Mouse (Mus musculus): ENCODE measurements around the gene Naa38. TPM values are rescaled to one million over a fixed set of nuclear protein-coding genes. Genes with fewer than 3 reads are reported as not detected.
"Not testable (repeated sequence)": the region's sequence is repeated elsewhere in the genome, so short reads cannot be mapped to it uniquely, and the experiment has no call there.

Gene Naa38
- total RNA-seq, 2 experiments from 2014 or later = 100 to 116 TPM

DNA sequence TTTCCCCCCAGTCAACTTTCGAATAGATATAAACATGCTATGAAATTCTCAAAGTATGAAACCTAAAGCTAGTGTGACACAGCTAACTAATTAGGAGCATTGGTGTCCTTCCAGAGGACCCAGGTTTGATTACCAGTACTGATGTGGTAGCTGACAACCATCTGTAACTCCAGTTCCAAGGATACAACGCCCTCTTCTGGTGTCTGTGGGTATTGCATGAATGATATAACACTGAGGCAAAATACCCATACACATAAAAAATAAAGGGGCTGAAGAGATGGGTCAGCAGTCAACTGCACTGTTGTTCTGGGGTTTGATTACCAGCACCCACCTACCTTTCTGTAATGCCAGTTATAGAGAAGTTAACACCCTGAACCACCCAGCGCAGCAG lies 22.5 kb upstream of the Naa38 start:
- DNase-seq (ENCODE audit: extremely low spot score in 1 of 2, low spot score in 1 of 2) = no peak

- no peak for DNase-seq (ENCODE audit: extremely low spot score in 1 of 2, low spot score in 1 of 2)
These were observed 21.9 kb upstream of the Naa38 start for GRCm38 (mm10) chr11:69373223-69373965.

DNA sequence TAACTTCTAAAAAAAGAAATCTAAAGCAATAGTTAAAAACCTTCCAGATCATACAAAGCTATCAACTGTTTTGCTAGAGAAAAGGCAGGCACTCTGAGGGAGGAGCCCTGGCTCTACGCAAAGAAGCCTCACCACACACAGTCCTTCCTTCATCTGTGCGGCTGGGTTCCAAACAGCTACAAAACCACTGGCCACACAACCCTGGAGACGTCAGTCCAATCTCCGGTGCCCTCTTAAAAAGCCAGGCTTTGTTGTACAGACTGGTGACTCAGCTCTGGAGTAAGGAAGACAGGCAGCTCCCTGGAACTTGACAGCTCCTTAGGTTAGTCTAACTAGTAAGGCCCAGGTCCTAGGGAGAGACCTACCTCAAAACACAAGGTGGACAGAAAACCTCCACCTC lies 19.6 kb upstream of the Naa38 start:
- no peak for DNase-seq (ENCODE audit: extremely low spot score in 1 of 2, low spot score in 1 of 2)

- no peak for DNase-seq (ENCODE audit: extremely low spot score in 1 of 2, low spot score in 1 of 2)
These were observed 17.5 kb upstream of the Naa38 start for GRCm38 (mm10) chr11:69377766-69378165.

- DNase-seq (ENCODE audit: extremely low spot score in 1 of 2, low spot score in 1 of 2) = no peak
These were observed 15.7 kb upstream of the Naa38 start for GRCm38 (mm10) chr11:69379600-69379999.

- no peak for DNase-seq (ENCODE audit: extremely low spot score in 1 of 2, low spot score in 1 of 2)
These were observed 13.9 kb upstream of the Naa38 start for GRCm38 (mm10) chr11:69381356-69381755.

DNA sequence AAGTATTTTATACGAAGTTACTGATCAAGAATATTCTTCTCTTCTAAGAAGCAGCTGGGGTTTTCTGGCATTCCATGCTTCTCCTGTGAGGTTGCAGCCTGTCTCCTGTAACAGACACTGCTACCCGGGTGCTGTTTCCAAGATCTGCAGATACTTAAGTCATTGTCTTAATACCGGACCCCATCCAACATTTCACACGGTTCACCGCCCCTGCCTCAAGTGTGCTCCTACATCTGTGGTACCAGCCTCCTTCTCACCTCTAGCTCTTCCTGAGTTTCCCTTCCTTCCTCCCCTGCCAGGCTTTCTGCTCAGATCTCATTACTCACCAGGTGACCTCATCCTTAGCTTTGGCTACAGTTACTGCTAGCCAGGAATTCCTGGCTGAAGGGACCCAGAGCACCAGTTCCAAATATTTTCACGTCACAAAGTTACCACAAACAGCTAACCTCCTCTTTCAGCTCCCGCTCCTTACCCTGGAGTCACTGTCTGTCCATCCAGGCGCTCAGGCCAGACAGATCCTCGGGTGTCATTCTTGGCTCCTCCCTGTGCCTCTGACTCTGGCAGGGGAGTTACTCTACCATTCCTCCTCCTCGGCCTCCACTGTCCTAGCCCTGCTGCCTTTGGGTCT lies 12.7 kb upstream of the Naa38 start:
- DNase-seq (ENCODE audit: extremely low spot score in 1 of 2, low spot score in 1 of 2) = no peak

DNA sequence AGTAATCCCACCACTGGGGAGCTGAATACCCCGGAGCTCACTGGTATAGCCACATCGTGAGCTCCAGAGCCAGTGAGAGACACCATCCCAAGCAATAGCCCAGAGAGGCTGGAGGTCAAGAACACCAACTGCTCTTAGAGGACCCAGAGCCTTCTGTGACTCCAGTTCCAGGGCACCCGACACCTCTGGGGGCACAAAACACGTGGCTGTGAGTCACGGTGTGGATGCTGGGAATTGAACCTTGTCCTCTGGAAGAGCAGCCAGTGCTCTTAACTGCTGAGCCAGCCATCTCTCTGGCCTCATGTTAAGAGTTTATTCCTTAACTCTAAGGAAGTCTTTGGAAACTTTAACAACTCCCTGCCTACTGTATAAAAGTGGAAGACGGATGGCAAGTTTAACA lies 10.3 kb upstream of the Naa38 start:
- no peak for DNase-seq (ENCODE audit: extremely low spot score in 1 of 2, low spot score in 1 of 2)

GRCm38 (mm10) chr11:69386758-69387157 lies 8.5 kb upstream of the Naa38 start:
- DNase-seq (ENCODE audit: extremely low spot score in 1 of 2, low spot score in 1 of 2) = no peak

DNA sequence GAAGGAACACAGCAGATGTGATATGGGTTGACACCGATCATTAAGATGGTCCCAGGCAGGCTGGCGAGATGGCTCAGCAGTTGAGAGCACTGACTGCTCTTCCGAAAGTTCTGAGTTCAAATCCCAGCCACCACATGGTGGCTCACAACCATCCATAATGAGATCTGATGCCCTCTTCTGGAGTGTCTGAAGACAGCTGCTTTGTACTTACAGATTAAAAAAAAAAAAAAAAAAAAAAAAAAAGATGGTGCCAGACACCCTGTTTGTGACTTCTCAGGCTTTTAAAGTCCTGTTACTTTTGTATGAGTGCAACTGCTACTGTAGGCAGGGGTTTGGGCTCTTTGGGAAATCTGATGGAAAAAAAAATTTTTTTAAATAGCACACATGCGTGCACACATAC lies 6.6 kb upstream of the Naa38 start:
- DNase-seq (ENCODE audit: extremely low spot score in 1 of 2, low spot score in 1 of 2) = no peak

- peak in 1 of 2 experiments; percentile 35 for DNase-seq (ENCODE audit: extremely low spot score in 1 of 2, low spot score in 1 of 2)
These were observed 5.5 kb upstream of the Naa38 start for GRCm38 (mm10) chr11:69389531-69390399.

DNA sequence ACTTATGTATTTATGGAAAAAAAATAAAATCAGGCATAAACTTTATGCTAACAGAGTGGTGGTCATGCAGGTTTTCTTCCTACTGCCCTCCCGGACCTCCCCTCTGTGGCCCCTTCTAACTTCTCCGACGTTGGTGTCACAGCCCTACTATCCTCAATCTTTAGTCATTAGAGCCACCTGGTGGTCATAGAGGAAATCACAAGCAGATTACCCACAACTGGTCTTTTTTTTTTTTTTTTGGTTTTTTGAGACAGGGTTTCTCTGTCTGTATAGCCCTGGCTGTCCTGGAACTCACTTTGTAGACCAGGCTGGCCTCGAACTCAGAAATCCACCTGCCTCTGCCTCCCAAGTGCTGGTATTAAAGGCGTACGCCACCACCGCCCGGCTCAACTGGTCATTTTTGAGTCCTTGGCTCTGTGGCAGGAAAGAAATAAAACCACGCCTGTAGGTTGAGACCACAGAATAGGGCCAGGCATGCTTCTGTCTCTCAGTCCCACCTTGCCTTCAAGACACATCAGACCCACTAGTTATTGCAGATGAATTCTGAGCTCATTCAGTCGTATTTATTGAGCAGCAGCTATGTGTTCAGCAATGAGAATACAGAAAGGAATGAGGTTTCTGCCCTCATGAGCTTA lies 4.8 kb upstream of the Naa38 start:
- peak in 1 of 2 experiments; percentile 72 for DNase-seq (ENCODE audit: extremely low spot score in 1 of 2, low spot score in 1 of 2)

DNA sequence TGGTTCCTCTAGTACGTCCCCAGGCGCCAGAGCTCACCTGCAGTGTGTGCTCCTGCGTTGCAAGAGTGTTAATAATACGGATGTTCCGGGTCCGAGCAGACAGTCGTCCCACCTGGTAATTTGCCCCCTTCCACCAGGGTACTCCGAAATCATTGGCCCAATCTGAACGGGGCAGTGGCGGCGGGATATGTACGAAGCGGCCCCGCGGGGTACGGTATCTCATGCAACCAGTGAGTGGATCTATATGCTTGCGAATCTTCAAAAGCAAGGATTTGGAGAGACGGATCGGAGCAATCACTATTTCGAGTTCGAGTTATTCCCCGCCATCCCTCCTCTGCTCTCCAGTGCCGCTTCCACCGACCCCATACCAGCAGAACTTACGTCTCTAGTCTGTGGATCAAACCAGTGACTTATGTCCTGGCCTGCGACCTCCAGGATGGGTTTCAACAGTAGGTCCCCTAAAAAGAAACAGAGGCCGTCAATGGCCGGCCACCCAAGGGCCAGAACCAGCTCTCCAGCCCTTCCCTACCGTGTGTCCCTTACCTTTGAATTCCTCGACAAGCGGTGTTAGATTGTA lies 608 bp upstream of the Naa38 start:
- not testable (repeated sequence) for DNase-seq (ENCODE audit: extremely low spot score in 1 of 2, low spot score in 1 of 2)

GRCm38 (mm10) chr11:69395634-69396373 lies 517 bp downstream of the Naa38 start:
- peak; percentile 77 to 97 for DNase-seq (ENCODE audit: extremely low spot score in 1 of 2, low spot score in 1 of 2)

- no peak for DNase-seq (ENCODE audit: extremely low spot score in 1 of 2, low spot score in 1 of 2)
These were observed 1.5 kb downstream of the Naa38 start for GRCm38 (mm10) chr11:69396772-69397171.

GRCm38 (mm10) chr11:69397581-69398057 lies 2.3 kb downstream of the Naa38 start:
- DNase-seq (ENCODE audit: extremely low spot score in 1 of 2, low spot score in 1 of 2) = peak; percentile 30 to 35

- no peak for DNase-seq (ENCODE audit: extremely low spot score in 1 of 2, low spot score in 1 of 2)
These were observed 2.8 kb downstream of the Naa38 start, which contains the start of gene Tmem88 for GRCm38 (mm10) chr11:69398059-69398458. TSS of gene Tmem88 (minus strand) at chr11:69398234.

- DNase-seq (ENCODE audit: extremely low spot score in 1 of 2, low spot score in 1 of 2) = no peak
These were observed 3.4 kb downstream of the Naa38 start for GRCm38 (mm10) chr11:69398486-69399200.

All from layer of hippocampus, postnatal 25 days (tissue).